Mouse (Mus musculus): ENCODE data around the gene Cbl. TPM values are rescaled to one million over a fixed set of nuclear protein-coding genes. Genes with fewer than 3 reads are reported as not detected.
A peak's percentile ranks its signal among the peaks of the same experiment; 100 is the strongest.

Gene Cbl
- polyA plus RNA-seq, 1 experiment from 2014 or later: 19.2 TPM

GRCm38 (mm10) chr9:44237128-44237527 is 3.3 kb upstream of the Cbl start:
- no peaks in the 10 kb centered on the region for H3K36me3 ChIP-seq (ENCODE audit: control insufficient read depth, insufficient read depth, low read length)
- no peaks in the 10 kb centered on the region for H3K9me3 ChIP-seq (ENCODE audit: control insufficient read depth, low read length)
- DNase-seq (ENCODE audit: low spot score) (peak; percentile 34), ATAC-seq (ENCODE audit: insufficient number of reproducible peaks, low FRiP score, low TSS enrichment, low read depth) (no peak)
- H3K4me3 ChIP-seq (ENCODE audit: low read depth, low read length): no peak overlapping the region
- H3K9ac ChIP-seq (ENCODE audit: low read length): no peak overlapping the region
- H3K27me3 ChIP-seq (ENCODE audit: control insufficient read depth, insufficient read depth, low read length): no peaks in the 10 kb centered on the region
- H3K27ac ChIP-seq (replicated peaks; ENCODE audit: low read depth, low read length): no peak overlapping the region
- peaks cover 3% of the 10 kb centered on the region; the same call in 1 of the 2 replicates for H3K4me1 ChIP-seq (ENCODE audit: control insufficient read depth, insufficient read depth, low read length)
- H3K4me2 ChIP-seq (ENCODE audit: low read depth, severe bottlenecking): no peak overlapping the region
- 66% methylated on average over 4 of the region's 4 CpGs for WGBS

- Histone ChIP-seq H3K27ac (replicated peaks; ENCODE audit: low read depth, low read length) (no peak overlapping the region), H3K4me2 (ENCODE audit: low read depth, severe bottlenecking) (no peak overlapping the region), H3K9ac (ENCODE audit: low read length) (no peak overlapping the region), H3K4me3 (ENCODE audit: low read depth, low read length) (no peak overlapping the region), H3K9me3 (ENCODE audit: control insufficient read depth, low read length) (no peaks in the 10 kb centered on the region), H3K4me1 (ENCODE audit: control insufficient read depth, insufficient read depth, low read length) (peaks cover 7% of the 10 kb centered on the region; the same call in 1 of the 2 replicates), H3K27me3 (ENCODE audit: control insufficient read depth, insufficient read depth, low read length) (no peaks in the 10 kb centered on the region), H3K36me3 (ENCODE audit: control insufficient read depth, insufficient read depth, low read length) (no peaks in the 10 kb centered on the region)
- 73% methylated on average over 4 of the region's 4 CpGs for WGBS
- ATAC-seq (ENCODE audit: insufficient number of reproducible peaks, low FRiP score, low TSS enrichment, low read depth): no peak
- no peak for DNase-seq (ENCODE audit: low spot score)
Observed at GRCm38 (mm10) chr9:44236601-44237000, 2.8 kb upstream of the Cbl start.

GRCm38 (mm10) chr9:44234479-44235427 is 904 bp upstream of the Cbl start:
- Histone ChIP-seq H3K4me3 (ENCODE audit: low read depth, low read length) (0 out of 2 replicates have a peak overlapping the region, but pooled peaks have one; percentile 85), H3K9me3 (ENCODE audit: control insufficient read depth, low read length) (no peaks in the 10 kb centered on the region), H3K9ac (ENCODE audit: low read length) (no peak overlapping the region; the same call in 1 of the 2 replicates), H3K4me1 (ENCODE audit: control insufficient read depth, insufficient read depth, low read length) (peaks cover 7% of the 10 kb centered on the region; the same call in 1 of the 2 replicates), H3K36me3 (ENCODE audit: control insufficient read depth, insufficient read depth, low read length) (no peaks in the 10 kb centered on the region), H3K27me3 (ENCODE audit: control insufficient read depth, insufficient read depth, low read length) (no peaks in the 10 kb centered on the region), H3K27ac (replicated peaks; ENCODE audit: low read depth, low read length) (no peak overlapping the region), H3K4me2 (ENCODE audit: low read depth, severe bottlenecking) (peak overlapping the region; percentile 52)
- DNase-seq (ENCODE audit: low spot score): peak; percentile 54
- ATAC-seq (ENCODE audit: insufficient number of reproducible peaks, low FRiP score, low TSS enrichment, low read depth): no peak
- 28% methylated on average over 19 of the region's 19 CpGs for WGBS

- under 1% methylated on average over 40 of the region's 40 CpGs for WGBS
Observed at GRCm38 (mm10) chr9:44233021-44233801, 638 bp downstream of the Cbl start.

GRCm38 (mm10) chr9:44231609-44232008 is 2.2 kb downstream of the Cbl start:
- Histone ChIP-seq H3K4me2 (ENCODE audit: low read depth, severe bottlenecking) (no peak overlapping the region), H3K9ac (ENCODE audit: low read length) (no peak overlapping the region), H3K27ac (replicated peaks; ENCODE audit: low read depth, low read length) (no peak overlapping the region), H3K4me1 (ENCODE audit: control insufficient read depth, insufficient read depth, low read length) (peaks cover 7% of the 10 kb centered on the region; the same call in 1 of the 2 replicates), H3K4me3 (ENCODE audit: low read depth, low read length) (no peak overlapping the region), H3K27me3 (ENCODE audit: control insufficient read depth, insufficient read depth, low read length) (no peaks in the 10 kb centered on the region), H3K36me3 (ENCODE audit: control insufficient read depth, insufficient read depth, low read length) (no peaks in the 10 kb centered on the region), H3K9me3 (ENCODE audit: control insufficient read depth, low read length) (no peaks in the 10 kb centered on the region)
- ATAC-seq (ENCODE audit: insufficient number of reproducible peaks, low FRiP score, low TSS enrichment, low read depth) (no peak), DNase-seq (ENCODE audit: low spot score) (no peak)

More at GRCm38 (mm10) chr9:44233021-44233801, 638 bp downstream of the Cbl start:
- Histone ChIP-seq H3K27ac (replicated peaks; ENCODE audit: low read depth, low read length) (peak overlapping the region; percentile 86), H3K36me3 (ENCODE audit: control insufficient read depth, insufficient read depth, low read length) (no peaks in the 10 kb centered on the region), H3K4me3 (ENCODE audit: low read depth, low read length) (peak overlapping the region; percentile 85), H3K4me1 (ENCODE audit: control insufficient read depth, insufficient read depth, low read length) (peaks cover 7% of the 10 kb centered on the region; the same call in 1 of the 2 replicates), H3K4me2 (ENCODE audit: low read depth, severe bottlenecking) (peak overlapping the region; percentile 52), H3K9ac (ENCODE audit: low read length) (peak overlapping the region; percentile 91), H3K9me3 (ENCODE audit: control insufficient read depth, low read length) (no peaks in the 10 kb centered on the region), H3K27me3 (ENCODE audit: control insufficient read depth, insufficient read depth, low read length) (no peaks in the 10 kb centered on the region)
- peak; percentile 73 for ATAC-seq (ENCODE audit: insufficient number of reproducible peaks, low FRiP score, low TSS enrichment, low read depth)
- no peak for DNase-seq (ENCODE audit: low spot score)

GRCm38 (mm10) chr9:44225993-44226392 is 7.9 kb downstream of the Cbl start:
- Histone ChIP-seq H3K9ac (ENCODE audit: low read length) (no peak overlapping the region; the same call in 1 of the 2 replicates), H3K4me2 (ENCODE audit: low read depth, severe bottlenecking) (no peak overlapping the region), H3K4me1 (ENCODE audit: control insufficient read depth, insufficient read depth, low read length) (peaks cover 2% of the 10 kb centered on the region; the same call in 1 of the 2 replicates), H3K27ac (replicated peaks; ENCODE audit: low read depth, low read length) (no peak overlapping the region), H3K4me3 (ENCODE audit: low read depth, low read length) (no peak overlapping the region), H3K9me3 (ENCODE audit: control insufficient read depth, low read length) (no peaks in the 10 kb centered on the region), H3K36me3 (ENCODE audit: control insufficient read depth, insufficient read depth, low read length) (no peaks in the 10 kb centered on the region; the same call in none of the 2 replicates), H3K27me3 (ENCODE audit: control insufficient read depth, insufficient read depth, low read length) (no peaks in the 10 kb centered on the region)
- DNase-seq (ENCODE audit: low spot score) (no peak), ATAC-seq (ENCODE audit: insufficient number of reproducible peaks, low FRiP score, low TSS enrichment, low read depth) (no peak)
- WGBS: 77% methylated on average over 6 of the region's 6 CpGs

- no peaks in the 10 kb centered on the region for H3K27me3 ChIP-seq (ENCODE audit: control insufficient read depth, insufficient read depth, low read length)
- WGBS: 98% methylated on average over 14 of the region's 14 CpGs
- ATAC-seq (ENCODE audit: insufficient number of reproducible peaks, low FRiP score, low TSS enrichment, low read depth) (no peak), DNase-seq (ENCODE audit: low spot score) (no peak)
- no peak overlapping the region for H3K9ac ChIP-seq (ENCODE audit: low read length)
- no peak overlapping the region for H3K4me2 ChIP-seq (ENCODE audit: low read depth, severe bottlenecking)
- H3K4me1 ChIP-seq (ENCODE audit: control insufficient read depth, insufficient read depth, low read length): no peaks in the 10 kb centered on the region
- H3K9me3 ChIP-seq (ENCODE audit: control insufficient read depth, low read length): no peaks in the 10 kb centered on the region; the same call in 1 of the 2 replicates
- no peak overlapping the region for H3K27ac ChIP-seq (replicated peaks; ENCODE audit: low read depth, low read length)
- no peak overlapping the region for H3K4me3 ChIP-seq (ENCODE audit: low read depth, low read length)
- peaks cover 2% of the 10 kb centered on the region; the same call in 1 of the 2 replicates for H3K36me3 ChIP-seq (ENCODE audit: control insufficient read depth, insufficient read depth, low read length)
Observed at GRCm38 (mm10) chr9:44213538-44213937, 20.3 kb downstream of the Cbl start.

- ATAC-seq (ENCODE audit: insufficient number of reproducible peaks, low FRiP score, low TSS enrichment, low read depth) (no peak), DNase-seq (ENCODE audit: low spot score) (no peak)
- Histone ChIP-seq H3K36me3 (ENCODE audit: control insufficient read depth, insufficient read depth, low read length) (peaks cover 2% of the 10 kb centered on the region; the same call in 1 of the 2 replicates), H3K27ac (replicated peaks; ENCODE audit: low read depth, low read length) (no peak overlapping the region), H3K9ac (ENCODE audit: low read length) (no peak overlapping the region), H3K9me3 (ENCODE audit: control insufficient read depth, low read length) (no peaks in the 10 kb centered on the region; the same call in 1 of the 2 replicates), H3K4me2 (ENCODE audit: low read depth, severe bottlenecking) (no peak overlapping the region), H3K4me3 (ENCODE audit: low read depth, low read length) (no peak overlapping the region), H3K4me1 (ENCODE audit: control insufficient read depth, insufficient read depth, low read length) (no peaks in the 10 kb centered on the region), H3K27me3 (ENCODE audit: control insufficient read depth, insufficient read depth, low read length) (no peaks in the 10 kb centered on the region)
- WGBS: 98% methylated on average over 4 of the region's 4 CpGs
Observed at GRCm38 (mm10) chr9:44212406-44212805, 21.4 kb downstream of the Cbl start.

Measured in limb, embryonic 11.5 days (tissue).